Mouse (Mus musculus) heart, embryonic 10.5 days (tissue): ENCODE measurements at regions not wholly inside any gene's neighbourhood (a gene's known extent, or its start where the extent isn't known, plus 50 kb on each side); places are given as distances from the start of the nearest gene placed in this dataset.
"Not testable (repeated sequence)": the region's sequence is repeated elsewhere in the genome, so short reads cannot be mapped to it uniquely, and the experiment has no call there.

Experiments used
- DNase-seq: peaks from one replicate; pipeline ENCODE4 v3.0.0-alpha.2; 2017; ENCODE audit warnings: low spot score
- H3K27ac ChIP-seq: fragments of 300-500 bp; sonication (generic); 2 replicates; pipeline ENCODE4 v1.5.1; 2016; ENCODE audit warnings: mild to moderate bottlenecking
- H3K27me3 ChIP-seq: fragments of 300-500 bp; sonication (generic); 2 replicates; pipeline ENCODE4 v1.6.1; 2016; ENCODE audit warnings: mild to moderate bottlenecking; ENCODE audit not compliant: poor library complexity, insufficient read depth, severe bottlenecking
- H3K36me3 ChIP-seq: fragments of 300-500 bp; sonication (generic); 2 replicates; pipeline ENCODE4 v1.6.1; 2016; ENCODE audit warnings: mild to moderate bottlenecking, moderate library complexity
- H3K4me1 ChIP-seq: fragments of 300-500 bp; sonication (generic); 2 replicates; pipeline ENCODE4 v1.6.1; 2016; ENCODE audit warnings: mild to moderate bottlenecking
- H3K4me3 ChIP-seq: fragments of 300-500 bp; sonication (generic); 2 replicates; pipeline ENCODE4 v1.5.1; 2016; ENCODE audit warnings: mild to moderate bottlenecking, moderate library complexity
- H3K9me3 ChIP-seq: fragments of 300-500 bp; sonication (generic); 2 replicates; pipeline ENCODE4 v1.6.1; 2016; ENCODE audit warnings: mild to moderate bottlenecking, moderate library complexity
- whole genome bisulfite sequencing: fragments of 180-500 bp; shearing (Covaris S2); methylation state at CpG from one replicate; pipeline ENCODE4 v1.1.7; 2016; 5-methylcytosine and 5-hydroxymethylcytosine counted together

GRCm38 (mm10) chr13:52139140-52139809 is 292.8 kb downstream of the Gadd45g start:
- no peak for DNase-seq
- no peaks in the 10 kb centered on the region for H3K36me3 ChIP-seq
- 37% methylated on average over 15 of the region's 15 CpGs for WGBS
- H3K27me3 ChIP-seq: no peaks in the 10 kb centered on the region
- H3K27ac ChIP-seq: no peak overlapping the region
- no peak overlapping the region for H3K4me3 ChIP-seq
- peaks cover 7% of the 10 kb centered on the region for H3K4me1 ChIP-seq
- no peaks in the 10 kb centered on the region for H3K9me3 ChIP-seq

DNA sequence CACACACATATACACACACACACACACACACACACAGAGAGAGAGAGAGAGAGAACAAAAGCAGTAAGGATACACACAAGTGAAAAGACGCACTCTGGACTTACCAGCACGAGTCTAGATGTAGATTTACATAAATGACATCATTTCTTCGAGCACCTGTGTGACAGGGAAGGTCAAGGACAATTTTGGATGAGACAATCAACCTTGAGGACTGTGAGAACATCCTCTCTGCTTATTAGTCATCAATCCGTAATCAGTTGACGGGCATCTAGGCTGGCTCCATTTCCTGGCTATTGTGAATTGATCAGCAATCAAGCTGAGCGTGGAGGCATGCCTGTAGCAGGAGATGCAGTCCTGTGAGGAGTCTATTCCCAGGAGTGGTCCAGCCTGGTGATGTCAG is 293.7 kb downstream of the Gadd45g start:
- H3K27me3 ChIP-seq: no peaks in the 10 kb centered on the region
- H3K4me3 ChIP-seq: no peak overlapping the region
- no peak overlapping the region for H3K27ac ChIP-seq
- no peak for DNase-seq
- H3K36me3 ChIP-seq: no peaks in the 10 kb centered on the region
- peaks cover 7% of the 10 kb centered on the region for H3K4me1 ChIP-seq
- WGBS: 75% methylated on average over 6 of the region's 6 CpGs
- H3K9me3 ChIP-seq: peaks cover 6% of the 10 kb centered on the region; the same call in 1 of the 2 replicates

- H3K36me3 ChIP-seq, H3K4me3 ChIP-seq, H3K4me1 ChIP-seq, H3K27me3 ChIP-seq, H3K27ac ChIP-seq, DNase-seq: not testable (repeated sequence)
- WGBS: 65% methylated on average over 1 of the region's 1 CpGs
- peaks cover 17% of the 10 kb centered on the region; the same call in 1 of the 2 replicates for H3K9me3 ChIP-seq
Observed at GRCm38 (mm10) chr13:52144066-52144465, 297.6 kb downstream of the Gadd45g start.

DNA sequence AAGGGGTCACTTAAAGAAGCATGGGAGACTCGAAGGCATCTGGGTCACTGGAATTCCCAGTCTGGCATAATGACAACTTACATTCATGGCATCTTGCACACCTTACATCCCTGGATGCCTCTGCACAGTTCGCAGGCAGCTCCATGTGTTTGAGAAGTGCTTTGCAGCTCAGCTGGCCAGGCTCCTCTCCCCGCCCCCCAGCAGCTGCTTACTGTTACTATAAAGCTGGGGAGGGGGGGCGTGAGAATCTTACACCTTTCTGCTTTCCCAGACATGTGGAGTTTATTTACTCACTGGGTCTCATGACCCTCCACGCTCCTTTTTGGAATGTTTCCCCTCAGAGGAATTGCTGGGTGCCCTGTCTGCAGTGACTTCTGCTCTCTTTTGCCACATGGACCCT is 299.4 kb downstream of the Gadd45g start:
- Histone ChIP-seq H3K4me1 (no peaks in the 10 kb centered on the region), H3K36me3 (peaks cover 3% of the 10 kb centered on the region; the same call in 1 of the 2 replicates), H3K4me3 (no peak overlapping the region), H3K27me3 (no peaks in the 10 kb centered on the region), H3K27ac (no peak overlapping the region), H3K9me3 (peaks cover 17% of the 10 kb centered on the region; the same call in 1 of the 2 replicates)
- DNase-seq: no peak
- 78% methylated on average over 5 of the region's 5 CpGs for WGBS

DNA sequence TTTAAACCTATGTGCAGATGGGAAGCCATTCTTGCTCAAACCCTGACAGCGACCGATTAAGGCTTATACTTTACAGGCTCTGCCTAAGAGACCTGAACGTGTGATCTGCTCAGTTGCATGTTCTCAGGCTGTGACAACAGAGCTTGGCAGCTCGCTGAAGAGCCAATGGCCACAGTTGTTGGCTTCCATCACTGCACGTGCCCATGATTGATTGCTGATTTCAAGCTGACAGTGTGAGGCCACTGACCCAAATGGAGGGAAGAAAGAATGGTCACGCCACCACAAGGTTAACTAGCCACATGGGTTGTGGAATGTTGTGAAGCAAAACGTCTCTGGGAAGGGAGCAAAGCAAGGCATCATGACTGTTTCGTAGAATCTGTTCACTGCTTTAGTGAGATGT is 303.8 kb downstream of the Gadd45g start:
- 0 out of 2 replicates have a peak, but pooled peaks cover 11% of the 10 kb centered on the region for H3K9me3 ChIP-seq
- no peak overlapping the region for H3K27ac ChIP-seq
- H3K36me3 ChIP-seq: peaks cover 3% of the 10 kb centered on the region; the same call in 1 of the 2 replicates
- no peak overlapping the region for H3K4me3 ChIP-seq
- WGBS: 84% methylated on average over 8 of the region's 8 CpGs
- no peak for DNase-seq
- H3K27me3 ChIP-seq: no peaks in the 10 kb centered on the region
- peaks cover 20% of the 10 kb centered on the region for H3K4me1 ChIP-seq

GRCm38 (mm10) chr13:52151777-52152176 is 305.3 kb downstream of the Gadd45g start:
- Histone ChIP-seq H3K4me3 (no peak overlapping the region), H3K9me3 (no peaks in the 10 kb centered on the region), H3K4me1 (peaks cover 20% of the 10 kb centered on the region), H3K27me3 (no peaks in the 10 kb centered on the region), H3K27ac (no peak overlapping the region), H3K36me3 (no peaks in the 10 kb centered on the region)
- no peak for DNase-seq
- WGBS: 71% methylated on average over 11 of the region's 11 CpGs

DNA sequence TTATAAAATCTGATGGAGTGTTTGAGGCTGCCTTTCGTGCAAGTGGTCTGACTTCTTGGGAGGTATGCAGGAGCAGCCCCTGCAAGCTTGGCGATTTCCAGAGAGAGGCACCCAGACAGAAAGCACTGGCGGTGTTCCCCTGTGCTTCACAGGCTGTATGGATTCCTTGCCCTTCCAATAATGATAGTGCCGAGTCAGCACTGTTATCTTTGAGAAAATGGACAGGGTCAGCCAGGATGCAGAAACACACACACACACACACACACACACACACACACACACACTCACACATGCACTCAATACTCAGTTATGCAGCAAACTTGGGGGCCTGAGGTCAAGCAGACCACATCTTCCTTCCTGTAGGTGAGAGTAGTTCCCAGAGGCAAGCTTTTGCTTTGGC is 305.7 kb downstream of the Gadd45g start:
- Histone ChIP-seq H3K36me3 (no peaks in the 10 kb centered on the region), H3K9me3 (no peaks in the 10 kb centered on the region), H3K27me3 (no peaks in the 10 kb centered on the region), H3K4me3 (no peak overlapping the region), H3K27ac (no peak overlapping the region), H3K4me1 (peaks cover 20% of the 10 kb centered on the region)
- WGBS: 47% methylated on average over 4 of the region's 4 CpGs
- DNase-seq: no peak

DNA sequence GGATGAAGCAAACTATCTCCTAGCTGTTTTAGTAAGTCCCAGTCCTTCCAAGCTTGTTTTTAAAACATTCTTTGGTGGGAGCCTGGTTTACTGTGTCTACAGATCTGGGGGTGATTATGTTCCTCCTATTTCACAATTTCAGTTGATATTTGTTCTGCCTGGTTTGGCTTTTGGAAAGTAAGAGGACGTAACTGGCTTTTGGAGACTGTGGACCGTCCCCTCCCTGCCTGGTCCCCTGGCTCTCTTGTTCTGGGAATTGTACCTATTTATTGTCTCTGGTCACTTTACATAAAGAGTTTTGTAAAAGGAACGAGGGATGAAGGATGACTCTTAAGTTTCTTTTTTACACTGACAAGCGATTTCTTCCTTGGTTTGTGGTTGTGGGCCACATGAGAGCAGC is 306.6 kb downstream of the Gadd45g start:
- 82% methylated on average over 4 of the region's 4 CpGs for WGBS
- Histone ChIP-seq H3K27ac (no peak overlapping the region), H3K4me3 (no peak overlapping the region), H3K27me3 (no peaks in the 10 kb centered on the region), H3K36me3 (no peaks in the 10 kb centered on the region), H3K9me3 (no peaks in the 10 kb centered on the region), H3K4me1 (peaks cover 20% of the 10 kb centered on the region)
- DNase-seq: no peak

- H3K4me3 ChIP-seq: no peak overlapping the region
- WGBS: 44% methylated on average over 4 of the region's 4 CpGs
Observed at GRCm38 (mm10) chr13:52153576-52153975, 307.1 kb downstream of the Gadd45g start.

DNA sequence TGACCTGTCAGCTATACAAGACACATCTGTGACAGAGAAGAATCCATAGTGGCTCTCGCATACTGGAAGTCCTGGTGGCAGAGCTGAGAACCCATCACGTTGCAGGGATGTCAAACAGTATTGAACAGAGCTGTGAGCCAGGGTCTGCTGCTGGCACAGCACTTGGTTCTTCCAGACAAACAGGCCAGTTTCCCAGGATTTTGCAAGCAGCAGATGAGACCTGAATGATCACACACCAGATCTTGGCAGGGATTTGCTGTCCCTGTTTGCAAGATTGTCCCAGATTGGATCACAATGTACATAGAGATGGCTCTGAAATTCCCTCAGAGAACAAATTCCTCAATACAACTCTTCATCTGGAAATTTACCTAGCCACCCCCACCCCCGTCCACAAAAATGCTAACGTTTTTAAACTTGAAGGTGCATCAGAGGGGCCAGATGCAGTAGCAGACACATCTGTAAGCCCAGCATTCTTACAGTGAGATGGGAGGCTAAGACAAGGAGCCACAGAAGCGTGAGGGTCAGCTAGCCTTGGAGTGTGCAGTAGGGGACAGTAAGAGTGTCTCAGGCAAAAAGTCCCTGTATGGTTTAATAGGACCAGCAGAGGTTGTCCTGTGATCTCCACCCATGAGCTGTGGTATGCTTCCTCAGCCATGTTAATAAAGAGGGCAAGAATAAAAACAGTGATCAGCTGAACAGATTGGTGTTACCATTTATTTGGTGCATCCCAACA is 307.8 kb downstream of the Gadd45g start:
- H3K4me3 ChIP-seq: no peak overlapping the region
- H3K27me3 ChIP-seq: no peaks in the 10 kb centered on the region
- H3K9me3 ChIP-seq: no peaks in the 10 kb centered on the region
- H3K4me1 ChIP-seq: peaks cover 20% of the 10 kb centered on the region
- no peaks in the 10 kb centered on the region for H3K36me3 ChIP-seq
- H3K27ac ChIP-seq: no peak overlapping the region
- 76% methylated on average over 5 of the region's 5 CpGs for WGBS
- DNase-seq: no peak

More at GRCm38 (mm10) chr13:52153576-52153975, 307.1 kb downstream of the Gadd45g start:
- Histone ChIP-seq H3K4me1 (peaks cover 20% of the 10 kb centered on the region), H3K27me3 (no peaks in the 10 kb centered on the region), H3K27ac (no peak overlapping the region), H3K36me3 (no peaks in the 10 kb centered on the region), H3K9me3 (no peaks in the 10 kb centered on the region)
- no peak for DNase-seq

DNA sequence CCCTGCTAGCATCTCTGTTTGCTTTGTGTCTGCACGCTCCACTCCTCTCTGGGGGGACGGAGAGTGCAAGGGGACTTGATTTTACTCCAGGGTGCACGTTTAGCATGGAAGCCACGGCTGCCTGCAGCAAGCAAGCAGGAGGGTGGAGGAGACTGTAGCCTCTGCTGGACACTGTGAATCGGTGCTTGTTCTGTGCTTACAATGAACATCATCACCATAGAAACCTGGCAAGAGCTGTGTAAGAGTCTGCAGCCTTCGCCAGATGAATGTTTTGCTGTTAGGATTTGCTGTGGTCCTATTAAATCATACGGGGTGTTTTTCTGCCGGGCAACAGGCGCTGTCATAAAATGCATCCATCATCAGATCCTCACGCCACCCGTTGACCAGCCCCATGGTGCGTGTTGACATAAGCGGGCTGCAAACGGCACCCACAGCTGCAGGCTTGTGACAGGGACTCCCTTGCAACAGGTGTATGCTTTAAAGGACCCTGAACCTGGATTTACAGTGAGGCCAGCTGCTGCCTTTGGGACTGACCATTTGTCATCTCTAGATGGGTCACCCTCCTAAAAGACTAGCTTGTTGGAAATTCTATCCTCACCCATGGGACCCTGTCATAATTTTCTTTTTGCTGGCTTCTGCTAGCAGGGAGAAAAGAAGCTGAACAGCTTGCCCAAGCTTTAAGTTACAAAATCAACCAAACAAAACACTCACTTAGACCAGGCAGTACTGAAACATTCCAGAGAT is 308.5 kb downstream of the Gadd45g start:
- Histone ChIP-seq H3K36me3 (no peaks in the 10 kb centered on the region), H3K9me3 (no peaks in the 10 kb centered on the region), H3K27me3 (no peaks in the 10 kb centered on the region), H3K4me1 (peaks cover 20% of the 10 kb centered on the region), H3K4me3 (no peak overlapping the region), H3K27ac (no peak overlapping the region)
- no peak for DNase-seq
- WGBS: 75% methylated on average over 14 of the region's 14 CpGs

DNA sequence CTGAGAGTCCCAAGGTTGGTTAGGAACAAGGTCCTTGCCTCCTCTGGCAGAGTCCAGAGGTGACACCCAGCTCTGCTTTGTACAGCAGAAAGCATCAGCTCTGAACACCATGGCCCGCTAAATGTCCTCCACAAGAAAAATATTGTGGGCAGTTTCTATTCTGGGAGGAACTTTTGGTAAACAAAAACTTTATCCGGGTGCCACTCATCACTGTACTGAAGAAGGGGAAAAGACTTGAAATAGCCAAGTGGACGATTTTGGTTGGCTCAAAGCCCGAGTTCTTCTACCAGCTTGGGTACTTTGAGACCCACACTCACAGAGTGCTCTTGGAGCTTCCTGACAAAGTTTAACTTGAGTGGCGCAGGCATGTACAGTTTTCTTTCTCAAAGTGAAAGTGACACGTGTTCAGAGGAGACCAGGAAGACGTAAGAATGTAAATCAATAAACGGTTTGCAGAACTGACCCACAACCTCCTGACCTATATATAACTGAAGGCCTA is 309.2 kb downstream of the Gadd45g start:
- WGBS: 74% methylated on average over 8 of the region's 8 CpGs
- DNase-seq: no peak
- Histone ChIP-seq H3K36me3 (no peaks in the 10 kb centered on the region), H3K27me3 (no peaks in the 10 kb centered on the region), H3K4me3 (no peak overlapping the region), H3K27ac (no peak overlapping the region), H3K4me1 (peaks cover 20% of the 10 kb centered on the region), H3K9me3 (no peaks in the 10 kb centered on the region)

- Histone ChIP-seq H3K27me3 (no peaks in the 10 kb centered on the region), H3K27ac (no peak overlapping the region), H3K36me3 (no peaks in the 10 kb centered on the region), H3K4me1 (no peaks in the 10 kb centered on the region), H3K4me3 (no peak overlapping the region), H3K9me3 (no peaks in the 10 kb centered on the region)
- no peak for DNase-seq
- WGBS: 83% methylated on average over 7 of the region's 7 CpGs
Observed at GRCm38 (mm10) chr13:52162676-52163075, 316.2 kb downstream of the Gadd45g start.
